Mouse (Mus musculus): ENCODE measurements around the gene Sipa1l2.
"Not testable (repeated sequence)": the region's sequence is repeated elsewhere in the genome, so short reads cannot be mapped to it uniquely, and the experiment has no call there.

Sipa1l2 gene

DNA sequence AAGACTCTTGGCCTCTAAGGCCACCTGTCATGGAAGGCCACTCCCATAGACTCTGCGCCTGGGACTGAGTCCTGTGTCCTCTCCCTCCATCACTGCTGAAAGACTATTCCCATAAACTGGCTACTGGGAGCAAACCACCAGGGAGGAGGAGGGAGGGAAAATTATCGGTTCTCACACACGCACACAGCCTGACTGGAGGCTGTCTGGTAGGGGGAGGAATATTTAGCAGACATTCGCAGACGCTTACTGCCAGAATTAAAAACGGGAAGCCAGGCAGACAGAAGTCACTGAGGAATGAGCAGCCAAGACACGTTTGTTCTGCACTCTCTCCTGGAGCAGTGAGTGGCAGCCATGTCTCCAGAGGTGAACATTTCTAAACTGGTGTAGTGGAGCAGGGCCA lies 35.9 kb downstream of the Sipa1l2 start:
- no peak for DNase-seq

DNA sequence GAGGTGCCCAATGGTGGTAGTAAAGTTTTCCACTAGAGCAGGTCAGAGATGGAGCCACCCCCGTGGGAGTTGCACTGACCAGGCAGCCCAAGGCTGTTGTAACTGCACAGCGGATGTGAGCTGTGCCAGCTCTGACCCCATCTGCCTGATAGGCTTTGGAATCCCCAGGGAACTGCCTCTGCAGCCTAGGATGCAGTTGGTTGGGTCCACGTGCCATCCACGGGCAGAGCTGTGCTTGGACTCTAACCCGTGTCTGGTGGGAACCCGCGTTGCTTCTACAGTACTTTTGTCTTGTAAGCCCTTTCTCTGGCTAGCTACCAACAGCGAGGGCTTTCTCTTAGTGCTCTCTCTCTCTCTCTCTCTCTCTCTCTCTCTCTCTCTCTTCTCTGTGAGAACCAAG lies 36.7 kb downstream of the Sipa1l2 start:
- DNase-seq, result peak; percentile 83 to 89

DNA sequence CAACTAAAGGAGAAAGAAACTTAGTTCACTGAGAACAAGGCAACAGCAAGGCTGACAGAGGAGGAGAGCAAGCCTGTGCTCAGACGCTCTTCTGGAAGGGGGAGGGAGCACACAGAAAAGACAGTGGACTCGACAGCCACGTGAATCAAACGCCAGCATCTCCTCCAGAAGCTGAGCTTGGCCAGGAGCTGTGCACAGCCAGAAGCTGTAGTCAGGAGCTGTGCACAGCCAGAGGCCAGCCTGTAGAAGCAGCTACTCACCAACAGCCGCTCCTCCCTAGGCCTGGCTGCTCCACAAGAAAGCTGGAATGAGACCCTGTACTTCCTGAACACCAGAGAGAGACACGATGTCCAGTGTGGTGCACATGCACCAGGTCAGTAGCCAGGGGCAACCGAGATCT lies 37.4 kb downstream of the Sipa1l2 start:
- no peak for DNase-seq

DNA sequence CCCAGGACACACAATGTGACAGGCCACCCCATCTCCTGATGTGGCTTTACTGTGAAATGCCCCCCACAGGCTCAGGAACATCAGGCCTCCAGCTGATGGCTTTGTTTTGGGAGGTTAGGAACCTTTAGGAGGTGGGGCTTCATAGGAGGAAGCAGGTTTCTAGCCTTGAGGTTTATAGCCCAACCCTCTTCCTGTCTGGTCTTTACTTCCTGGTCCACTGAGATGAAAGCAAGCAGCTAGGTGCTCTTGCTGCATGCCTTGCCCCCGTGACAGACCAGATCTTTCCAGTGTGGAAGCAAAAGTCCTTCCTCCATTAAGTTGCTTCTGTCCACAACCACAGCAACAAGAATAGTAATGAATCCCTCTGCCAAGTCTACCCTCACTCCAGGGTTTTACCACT lies 38.0 kb downstream of the Sipa1l2 start:
- no peak for DNase-seq

DNA sequence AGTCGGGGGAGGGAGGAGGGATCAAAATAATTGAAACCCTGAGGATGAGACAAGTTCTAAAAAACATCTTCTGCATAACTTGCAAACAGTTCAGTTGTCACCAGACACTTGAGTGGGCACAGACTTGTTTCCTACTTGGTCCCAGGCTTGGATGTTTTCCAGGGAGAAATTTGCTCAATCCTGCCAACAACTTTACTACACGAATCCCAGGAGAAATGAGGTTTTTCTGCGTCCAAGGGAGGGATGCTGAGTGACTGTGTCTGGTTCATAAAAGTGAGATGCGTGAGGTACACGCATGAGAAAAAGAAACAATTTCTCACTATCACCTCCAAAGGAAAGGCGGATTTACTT lies 38.5 kb downstream of the Sipa1l2 start:
- no peak for DNase-seq

DNA sequence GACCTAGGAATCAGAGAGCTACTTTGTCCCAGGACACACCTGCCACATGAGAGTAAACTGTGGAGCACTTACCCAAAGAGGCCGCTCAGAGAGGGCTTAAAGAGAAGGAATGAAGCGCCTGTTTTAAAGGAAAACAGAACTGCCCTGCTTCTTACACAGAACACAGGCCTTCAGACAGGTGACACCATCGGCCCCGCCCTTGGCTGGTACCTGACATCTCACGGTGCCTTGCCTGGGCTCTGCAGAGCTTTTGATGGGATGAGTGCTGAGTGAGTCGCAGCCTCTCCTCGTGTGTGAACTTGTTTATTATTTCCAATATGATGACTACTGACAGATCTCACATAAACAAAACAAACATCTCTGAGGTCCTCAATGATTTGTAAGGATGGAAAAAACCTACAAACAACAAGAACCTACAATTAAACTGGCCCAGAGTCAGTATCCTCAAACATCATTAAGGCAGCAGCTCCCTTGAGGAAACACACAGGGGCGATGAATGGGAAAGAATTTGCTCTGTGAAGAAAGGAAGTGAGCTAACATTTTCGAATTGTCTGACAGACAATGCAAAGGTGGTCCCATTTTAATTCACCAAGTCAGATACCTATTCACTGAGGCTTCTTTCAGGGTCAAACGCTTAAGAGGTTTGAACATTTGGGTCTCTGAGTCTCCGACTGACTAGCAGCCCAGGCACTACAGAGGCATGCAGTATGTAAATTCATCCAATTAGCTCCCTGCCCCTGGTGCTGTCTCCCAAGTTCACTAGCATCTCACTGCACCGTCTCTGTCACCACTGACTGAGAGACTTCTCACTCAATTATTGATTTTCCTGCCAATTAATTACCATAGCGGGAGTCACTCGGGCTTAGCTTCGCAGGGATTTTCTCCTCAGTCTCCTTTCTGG lies 39.2 kb downstream of the Sipa1l2 start:
- no peak for DNase-seq

DNA sequence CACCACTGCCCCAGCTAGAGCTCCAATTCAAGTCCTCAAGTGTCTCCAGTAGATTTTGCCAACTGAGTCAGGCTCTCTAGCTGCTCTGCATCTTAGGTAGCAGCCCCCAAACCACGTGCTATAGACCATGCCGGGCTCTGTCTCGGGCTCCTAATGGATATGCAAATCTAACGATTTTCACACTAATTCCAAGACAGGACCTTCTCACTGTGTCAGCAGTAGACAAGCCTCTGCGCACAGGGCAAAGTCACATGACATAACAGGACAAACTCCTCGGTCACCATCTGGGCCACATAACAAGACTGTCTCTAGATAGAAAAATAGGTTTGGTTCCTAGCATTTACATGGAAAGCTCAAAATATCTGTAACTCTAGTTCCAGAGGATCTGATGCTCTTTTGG lies 40.6 kb downstream of the Sipa1l2 start:
- DNase-seq, result no peak

DNA sequence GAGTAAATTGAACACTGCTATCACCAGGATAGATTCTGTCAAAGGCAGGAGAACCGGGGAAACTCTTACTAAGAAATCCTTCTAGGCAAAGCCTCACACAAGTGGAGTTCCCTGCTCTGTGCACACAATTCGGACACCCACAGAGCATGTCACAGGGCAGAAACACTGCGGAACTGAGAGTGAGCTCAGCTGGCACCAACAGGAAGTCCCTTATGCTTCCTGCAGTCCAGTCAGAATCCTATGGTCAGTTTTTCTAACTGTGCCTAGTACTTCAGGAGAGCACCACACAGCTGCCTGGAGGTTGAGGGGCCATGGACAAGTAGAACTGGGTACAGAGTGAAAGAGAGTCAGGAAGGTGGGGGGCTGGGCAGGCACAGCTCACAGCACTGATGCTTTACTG lies 41.7 kb downstream of the Sipa1l2 start:
- no peak for DNase-seq

DNA sequence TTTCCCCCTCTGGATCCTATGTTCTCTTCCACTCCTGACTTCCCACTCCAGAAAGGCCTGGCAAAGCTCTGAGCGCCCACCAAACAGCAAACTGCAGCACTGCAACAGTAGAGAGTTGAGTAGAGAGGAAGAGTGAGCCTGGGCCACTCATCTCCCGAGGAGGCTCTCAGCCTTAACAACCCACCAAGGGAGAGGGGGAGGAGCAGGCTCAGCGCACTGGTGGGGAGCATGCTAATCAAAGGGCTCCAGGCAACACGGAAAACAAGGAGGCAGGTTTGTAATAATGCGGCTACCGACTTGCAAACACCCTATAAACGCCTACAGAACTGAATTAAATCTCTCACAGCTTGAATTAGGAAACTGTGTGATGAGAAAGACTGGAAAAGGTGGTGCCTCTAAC lies 42.6 kb downstream of the Sipa1l2 start:
- DNase-seq, result no peak

DNA sequence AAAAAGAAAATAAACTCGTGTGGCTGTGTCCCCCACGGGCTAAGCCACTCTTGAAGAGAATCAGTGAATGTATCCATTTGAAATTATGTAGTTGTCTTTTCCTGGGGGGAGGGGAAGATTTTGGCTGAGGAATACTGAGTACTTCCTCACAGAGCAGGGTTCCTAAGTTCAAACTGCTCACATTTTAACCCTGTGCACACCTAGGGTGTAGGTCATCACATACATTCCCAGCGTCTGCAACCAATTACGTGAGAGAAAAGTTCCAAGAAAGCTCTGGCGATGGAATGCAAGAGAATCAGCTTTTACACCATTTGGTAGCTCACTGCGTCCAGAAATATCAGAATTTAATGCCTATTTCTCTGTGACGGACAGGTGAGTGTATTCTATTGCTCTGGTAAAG lies 43.0 kb downstream of the Sipa1l2 start:
- DNase-seq, result no peak

DNA sequence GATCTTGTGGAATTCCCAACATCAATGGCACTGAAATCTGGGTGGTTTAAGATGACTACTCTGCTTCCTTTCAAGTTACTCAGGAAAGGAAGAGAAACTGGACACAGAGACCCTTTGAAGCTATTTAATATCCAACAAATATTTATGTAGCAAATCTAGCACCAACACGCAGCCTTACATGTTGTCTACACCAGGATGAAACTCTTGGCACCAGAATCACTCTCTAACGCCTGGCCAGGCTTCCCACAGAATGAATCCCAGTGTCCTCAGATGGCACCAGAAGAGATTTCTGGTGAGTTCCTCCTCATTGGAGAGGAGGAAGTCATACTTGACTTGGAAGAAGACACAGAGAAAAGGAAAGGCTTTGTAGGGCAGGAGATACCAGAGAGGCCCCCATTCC lies 45.1 kb downstream of the Sipa1l2 start:
- DNase-seq, result no peak

DNA sequence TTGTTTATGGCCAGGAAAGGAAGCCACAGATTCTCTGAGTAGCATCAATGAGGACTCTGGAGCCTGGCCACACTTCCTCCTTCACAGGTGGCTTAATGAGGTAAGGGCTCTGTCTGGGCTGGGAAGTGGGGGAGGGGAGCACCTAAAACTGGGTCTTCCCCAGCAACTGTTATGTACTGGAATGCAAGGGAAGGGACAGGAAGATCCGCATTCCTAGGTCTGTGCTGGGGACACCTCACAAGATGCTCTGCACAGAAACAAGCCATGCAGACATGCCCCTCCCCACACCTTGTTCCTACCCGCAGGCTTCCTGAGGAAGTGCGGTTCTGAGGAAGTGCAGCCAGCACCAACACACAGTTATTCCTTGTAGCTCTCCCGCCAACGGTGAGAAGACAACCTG lies 46.4 kb downstream of the Sipa1l2 start:
- DNase-seq, result no peak

DNA sequence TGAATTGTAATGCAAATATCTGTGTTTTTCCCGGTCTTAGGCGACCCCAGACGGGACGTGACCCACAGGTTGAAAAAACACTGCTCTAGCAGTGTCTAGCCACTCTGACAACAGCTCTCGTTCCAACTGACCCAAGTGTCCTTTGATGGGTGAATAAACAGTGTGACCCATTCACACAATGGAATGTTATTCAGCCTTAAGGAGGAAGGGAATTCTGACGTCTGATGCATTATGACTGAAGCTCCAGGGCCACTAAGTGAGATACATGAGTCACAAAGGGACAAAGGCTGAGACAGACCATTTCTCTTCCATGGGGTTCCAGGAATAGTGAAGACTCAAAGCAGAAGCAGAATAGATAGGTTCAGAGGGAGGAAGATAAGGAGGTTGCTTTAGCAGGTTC lies 47.5 kb downstream of the Sipa1l2 start:
- DNase-seq, result no peak

DNA sequence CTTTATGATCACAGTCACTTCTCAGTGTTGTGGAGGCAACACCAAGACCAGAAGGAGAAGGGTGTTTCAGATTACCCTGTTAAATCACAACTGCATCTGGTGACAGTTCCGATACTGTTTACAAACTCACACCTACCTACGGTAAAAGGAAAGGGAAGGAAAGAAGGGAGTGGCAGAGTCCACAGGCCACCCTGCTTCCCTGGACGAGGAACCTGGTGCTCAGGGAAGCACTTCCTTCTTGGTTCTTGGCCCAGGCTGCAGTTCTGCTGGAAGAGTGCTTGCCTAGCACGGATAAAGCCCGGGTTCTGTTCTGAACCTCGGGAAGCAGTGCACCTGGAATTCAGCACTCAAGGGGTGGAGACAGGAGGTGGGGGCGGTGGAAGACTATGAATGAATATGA lies 48.5 kb downstream of the Sipa1l2 start:
- no peak for DNase-seq

DNA sequence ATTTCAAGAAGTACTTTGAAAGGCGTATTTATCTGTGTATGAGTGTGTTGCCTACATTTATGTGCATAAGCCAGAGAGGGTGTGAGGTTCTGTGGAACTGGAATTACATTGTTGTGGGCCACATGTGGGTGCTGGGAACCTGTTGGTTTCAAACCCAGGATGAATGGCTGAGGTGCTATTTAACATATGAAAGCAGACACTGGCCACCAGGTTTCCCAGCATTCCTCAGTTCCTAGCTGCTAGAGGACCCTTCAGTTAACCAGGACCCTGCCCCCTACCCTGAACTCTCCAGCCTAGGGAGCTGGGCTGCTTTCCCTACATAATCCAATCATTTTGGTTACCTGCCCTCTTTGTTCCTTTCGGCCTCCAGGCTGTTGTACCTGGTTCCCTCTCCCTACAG lies 49.3 kb downstream of the Sipa1l2 start:
- DNase-seq, result not testable (repeated sequence)

DNA sequence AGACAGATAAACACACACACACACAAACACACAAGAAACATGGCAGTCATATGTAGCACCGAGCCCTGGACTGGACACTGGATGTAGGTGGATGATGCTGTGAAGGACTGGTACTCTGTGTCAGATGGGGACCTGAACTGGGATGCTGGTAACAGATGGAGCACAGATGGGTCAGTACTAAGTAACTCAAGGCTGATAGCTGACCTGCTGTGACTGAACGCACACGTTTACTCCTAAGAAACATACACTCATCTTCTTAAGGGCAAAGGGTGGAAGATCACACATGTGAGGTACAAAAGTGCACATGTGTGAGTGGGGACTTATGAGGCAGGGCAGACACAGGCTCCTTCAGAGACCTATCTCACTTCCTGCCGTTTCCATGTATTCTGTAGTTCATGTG lies 50.7 kb downstream of the Sipa1l2 start:
- no peak for DNase-seq

DNA sequence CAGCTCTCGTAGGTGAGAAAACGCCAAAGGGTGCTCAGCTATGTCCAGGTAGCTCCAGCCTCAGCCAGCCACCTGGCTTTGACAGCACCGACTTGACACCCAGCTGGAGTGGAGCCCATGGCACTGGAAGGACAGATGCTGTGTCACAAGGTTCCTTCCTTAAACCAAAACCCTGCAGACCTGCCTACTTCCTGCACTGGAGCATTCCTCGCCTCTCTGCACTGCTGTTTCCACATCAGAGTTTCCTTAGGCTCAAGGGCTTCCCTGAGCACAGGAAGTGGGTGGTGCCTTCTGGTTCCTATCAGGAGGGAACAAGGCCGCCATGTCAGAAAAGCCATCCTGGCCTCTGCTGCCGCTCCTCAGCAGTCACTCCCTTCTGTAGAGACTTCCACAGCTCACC lies 51.3 kb downstream of the Sipa1l2 start:
- peak; percentile 48 to 53 for DNase-seq

DNA sequence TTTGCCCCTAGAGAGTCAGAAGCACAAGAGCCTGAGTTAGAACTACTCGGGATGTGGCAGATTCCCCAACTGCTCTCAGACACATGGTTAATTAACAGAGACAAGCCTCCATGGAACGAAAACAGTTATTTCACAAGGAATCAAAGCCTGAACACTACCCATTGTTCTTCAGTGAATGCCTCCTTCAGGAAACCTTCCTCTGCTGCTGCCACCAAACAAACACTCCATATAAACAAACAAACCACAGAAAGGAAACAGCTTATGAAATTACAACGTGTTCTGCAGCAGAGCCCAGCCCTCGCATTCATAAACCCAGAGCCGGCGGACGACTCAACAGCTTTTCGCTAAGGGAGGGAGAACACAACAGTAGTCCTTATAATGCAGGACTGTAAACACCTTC lies 52.2 kb downstream of the Sipa1l2 start:
- no peak for DNase-seq

DNA sequence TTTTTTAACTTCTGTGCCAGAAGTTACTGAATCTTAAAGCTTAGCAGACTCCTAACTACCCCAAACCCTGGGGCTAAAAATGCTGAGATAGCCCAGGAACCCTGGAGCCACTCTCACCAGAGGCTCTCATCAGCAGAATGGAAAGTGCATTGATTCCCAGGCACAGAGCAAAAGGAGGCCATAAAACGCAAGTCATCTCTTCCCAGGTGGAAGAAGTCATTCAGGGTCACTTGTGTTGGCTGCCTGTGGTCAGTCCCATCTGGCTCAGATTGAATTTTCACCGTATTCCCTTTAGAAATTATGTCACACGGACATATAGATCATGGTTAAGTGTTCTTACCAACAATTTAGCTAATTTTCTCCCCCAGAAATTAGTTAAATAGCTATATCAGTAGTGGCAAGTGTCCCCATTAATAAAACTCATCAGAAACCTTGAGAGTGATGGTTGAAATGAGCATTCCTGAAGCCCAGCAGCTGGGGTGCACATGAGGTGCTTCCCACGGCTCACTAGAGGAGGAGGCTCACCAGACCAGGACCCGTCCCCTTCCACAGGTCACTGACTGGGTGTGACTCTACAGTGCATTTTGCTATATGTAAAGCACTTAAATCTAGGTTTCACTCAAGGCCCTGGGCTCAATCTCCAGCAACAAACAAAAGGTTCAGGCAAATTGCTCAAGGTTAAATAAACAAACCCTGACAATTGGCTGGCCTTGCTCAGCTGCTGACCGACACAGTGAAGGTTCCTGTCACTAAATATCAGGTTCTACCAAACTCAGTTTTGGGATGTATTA lies 53.3 kb downstream of the Sipa1l2 start:
- no peak for DNase-seq

DNA sequence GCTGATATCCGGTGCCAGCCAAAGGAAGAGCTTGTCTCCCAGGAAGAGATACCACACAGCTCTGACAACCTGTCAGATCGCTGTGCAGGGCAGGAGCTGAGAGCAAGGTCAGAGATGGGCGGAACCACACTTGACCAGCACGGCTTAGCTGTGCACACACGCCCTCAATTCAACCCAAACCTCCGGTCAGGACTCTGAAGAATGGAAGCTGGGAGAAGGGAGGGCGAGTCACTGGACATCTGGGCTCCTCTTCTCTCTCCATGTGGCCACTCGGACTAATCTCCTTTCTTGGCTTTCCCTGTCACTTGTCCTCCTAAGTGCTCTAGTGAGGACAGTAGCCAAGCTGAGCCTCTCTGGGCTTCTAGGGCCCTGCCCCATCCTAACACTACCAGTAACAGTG lies 53.9 kb downstream of the Sipa1l2 start:
- DNase-seq, result no peak

DNA sequence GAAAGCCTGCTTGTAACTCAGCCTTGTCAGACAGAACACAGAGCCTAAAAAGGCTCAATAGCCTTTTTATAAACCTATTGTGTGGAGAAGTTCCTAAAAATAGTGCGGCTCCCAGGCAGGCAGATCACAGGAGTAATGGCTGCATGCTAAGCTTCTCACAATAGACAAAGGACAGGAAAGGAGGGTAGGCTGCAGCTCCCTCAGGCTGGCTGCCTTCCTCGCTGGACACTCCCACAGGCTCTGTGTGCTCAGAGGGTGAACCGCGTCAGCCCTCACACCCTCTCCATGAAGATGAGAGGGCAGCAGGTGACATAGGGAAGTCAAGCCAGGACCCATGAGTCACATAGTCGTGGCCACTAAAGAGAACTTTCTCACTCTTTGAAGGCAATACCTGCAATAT lies 55.7 kb downstream of the Sipa1l2 start:
- no peak for DNase-seq

DNA sequence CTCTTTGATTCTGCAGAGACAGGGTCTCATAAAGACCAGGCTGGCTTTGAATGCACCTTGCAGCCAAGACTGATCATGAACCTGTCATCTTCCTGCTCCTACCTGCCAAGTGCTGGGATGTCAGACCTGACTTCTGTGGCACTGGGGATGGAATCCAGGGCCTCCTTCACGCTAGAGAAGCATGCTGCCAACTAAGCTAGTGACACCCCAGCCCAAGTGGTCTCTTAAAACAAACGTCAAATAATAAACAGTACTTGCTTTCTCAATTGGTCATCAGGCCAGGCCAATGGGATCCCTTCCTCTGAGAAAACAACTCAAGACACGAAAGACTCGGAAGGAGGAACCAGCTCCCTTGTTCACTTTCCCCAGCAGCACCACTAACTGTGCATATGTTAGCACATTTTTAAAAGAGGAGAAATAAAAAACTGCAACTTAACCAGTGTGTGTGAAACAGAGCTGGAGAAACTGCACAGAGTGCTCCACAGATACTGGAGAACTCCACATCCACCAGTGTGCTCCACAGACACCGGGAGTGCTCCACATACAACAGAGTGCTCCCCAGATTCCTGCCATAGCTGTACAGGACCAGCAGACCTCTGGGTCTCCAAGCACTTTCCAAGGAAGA lies 56.3 kb downstream of the Sipa1l2 start:
- no peak for DNase-seq

DNA sequence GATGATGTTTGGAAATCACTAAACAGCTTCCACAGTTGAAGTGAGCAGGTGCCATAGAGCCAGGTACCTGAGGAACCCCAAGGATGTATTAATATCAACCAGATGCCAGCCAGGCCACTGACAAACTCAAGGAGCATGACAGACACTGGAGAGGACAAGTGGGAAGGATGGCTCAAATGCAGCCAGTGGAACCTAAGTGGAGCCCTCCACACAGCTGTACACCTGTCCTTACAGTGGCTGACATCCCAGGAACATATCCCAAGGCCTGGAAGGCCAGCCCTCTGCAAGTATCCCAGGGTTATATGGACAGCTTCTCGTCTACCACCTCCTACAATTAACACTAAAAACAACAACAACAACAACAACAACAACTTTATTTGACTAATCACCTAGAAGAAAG lies 57.0 kb downstream of the Sipa1l2 start:
- DNase-seq, result no peak

Measured in kidney, adult 8-10 months (tissue).